Mouse (Mus musculus) lung, adult 18-20 months (tissue): ENCODE results near the gene Akt1.

ENCODE experiments used
- DNase-seq, 2 experiments: peaks; one replicate each; pipeline ENCODE4 v3.0.0; 2022; ENCODE audit warnings: mixed read lengths in 2 of 2

Gene Akt1

DNA sequence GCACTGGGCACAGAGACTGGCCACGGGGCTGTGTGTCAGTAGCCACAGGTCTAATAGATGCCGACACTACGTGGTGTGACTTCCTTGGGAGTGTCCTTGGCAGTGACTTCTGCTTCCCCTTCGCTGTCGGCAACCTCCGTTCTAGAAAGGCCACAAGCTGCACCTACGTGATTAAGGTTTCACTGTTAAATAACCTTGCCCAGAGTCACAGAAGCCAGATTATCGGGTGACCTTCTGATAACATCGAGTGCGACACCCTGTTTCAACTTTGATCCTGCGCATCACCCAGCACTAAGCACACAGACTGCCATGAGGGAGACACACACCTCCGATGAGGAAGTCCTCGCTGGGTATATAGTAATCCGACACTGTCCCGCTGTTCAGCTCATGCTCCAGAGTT, 13.8 kb upstream of the Akt1 start:
- DNase-seq = peak in 1 of 2 experiments; percentile 34

DNA sequence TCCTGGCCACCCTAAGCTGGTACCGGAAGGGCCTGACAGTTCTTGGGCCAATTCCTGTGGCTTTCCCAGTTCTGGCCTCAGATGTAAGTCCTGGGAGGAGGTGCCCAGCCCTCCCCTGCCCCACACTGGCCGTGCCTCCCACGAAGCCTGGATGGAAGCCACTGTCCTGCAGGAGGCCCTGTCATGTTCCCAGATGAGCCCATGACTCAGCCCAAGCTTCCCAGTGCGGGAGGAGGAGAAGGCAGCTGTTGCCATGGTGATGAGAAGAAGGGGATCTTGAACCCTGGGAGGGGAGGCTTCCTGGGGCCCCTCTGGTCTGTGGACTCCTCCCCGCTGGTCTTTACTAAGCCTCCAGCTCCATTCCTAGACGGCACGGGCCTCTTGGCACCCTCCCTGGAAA, 8.7 kb upstream of the Akt1 start:
- no peak for DNase-seq

GRCm38 (mm10) chr12:112679027-112679996, 4.6 kb upstream of the Akt1 start:
- peak; percentile 76 to 87 for DNase-seq

DNA sequence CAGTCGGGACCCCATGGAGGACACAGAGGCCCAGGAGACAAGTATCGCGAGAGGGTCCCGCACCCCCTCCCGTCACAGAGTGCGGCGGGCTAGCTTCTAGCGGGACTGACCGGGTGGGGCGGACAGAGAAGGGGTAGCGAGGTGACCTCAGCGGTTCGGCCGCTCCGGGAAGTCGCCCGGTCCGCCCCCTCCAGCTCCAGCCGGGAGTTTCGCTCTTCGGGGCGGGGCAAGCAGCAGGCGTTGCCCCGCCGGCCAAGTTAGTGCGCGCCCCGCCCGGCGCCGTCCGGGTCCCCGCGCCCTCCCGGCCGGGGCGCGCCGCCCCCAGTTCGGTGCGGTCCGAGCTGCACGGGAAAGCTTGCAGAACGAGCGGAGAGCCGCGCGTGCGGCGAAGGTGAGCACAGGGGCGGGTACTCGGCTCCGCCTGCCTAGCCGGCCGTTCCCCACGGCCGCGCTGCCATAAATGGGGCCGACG, 3.9 kb upstream of the Akt1 start, which contains the start of gene Zbtb42:
Gene Zbtb42 (plus strand): TSS at position 274 of the 472 bp plus-strand sequence.
- peak; percentile 80 to 89 for DNase-seq

GRCm38 (mm10) chr12:112677943-112678554, 3.4 kb upstream of the Akt1 start:
- DNase-seq = no peak

- DNase-seq = no peak
These were observed 2.4 kb upstream of the Akt1 start for GRCm38 (mm10) chr12:112677076-112677475.

DNA sequence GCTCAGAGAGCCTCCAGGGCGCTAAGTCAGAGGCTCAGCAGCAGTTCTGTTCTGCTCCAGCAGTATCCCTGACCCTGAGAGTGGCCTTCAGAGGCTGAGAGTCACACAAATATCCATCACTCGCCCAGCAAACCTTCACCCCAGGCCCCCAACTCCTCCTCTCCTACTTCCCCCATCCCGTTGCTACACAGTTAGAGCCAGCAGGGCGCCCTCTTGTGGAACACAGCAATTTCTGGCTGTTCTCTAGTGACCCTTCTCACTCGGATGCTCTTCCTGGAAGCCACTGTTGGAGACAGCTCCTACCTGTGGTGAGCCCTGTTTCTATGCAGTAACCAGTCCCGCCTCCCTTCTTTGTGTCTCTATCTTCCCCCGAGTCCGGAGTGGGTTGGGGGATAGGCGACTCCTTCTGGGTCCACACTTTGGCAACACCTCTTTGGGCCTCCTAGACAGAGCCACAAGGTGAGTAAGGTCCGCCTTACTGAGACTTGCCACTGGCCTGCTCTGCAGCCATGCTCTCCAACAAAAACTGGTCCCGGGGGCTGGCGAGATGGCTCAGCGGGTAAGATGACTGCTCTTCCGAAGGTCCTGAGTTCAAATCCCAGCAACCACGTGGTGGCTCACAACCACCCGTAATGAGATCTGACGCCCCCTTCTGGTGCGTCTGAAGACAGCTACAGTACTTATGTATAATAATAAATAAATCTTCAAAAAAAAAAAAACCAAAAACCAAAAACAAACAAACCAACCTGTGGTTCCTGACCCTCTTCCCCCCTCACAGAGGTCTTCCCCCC, 756 bp upstream of the Akt1 start:
- DNase-seq = peak; percentile 82 to 89

DNA sequence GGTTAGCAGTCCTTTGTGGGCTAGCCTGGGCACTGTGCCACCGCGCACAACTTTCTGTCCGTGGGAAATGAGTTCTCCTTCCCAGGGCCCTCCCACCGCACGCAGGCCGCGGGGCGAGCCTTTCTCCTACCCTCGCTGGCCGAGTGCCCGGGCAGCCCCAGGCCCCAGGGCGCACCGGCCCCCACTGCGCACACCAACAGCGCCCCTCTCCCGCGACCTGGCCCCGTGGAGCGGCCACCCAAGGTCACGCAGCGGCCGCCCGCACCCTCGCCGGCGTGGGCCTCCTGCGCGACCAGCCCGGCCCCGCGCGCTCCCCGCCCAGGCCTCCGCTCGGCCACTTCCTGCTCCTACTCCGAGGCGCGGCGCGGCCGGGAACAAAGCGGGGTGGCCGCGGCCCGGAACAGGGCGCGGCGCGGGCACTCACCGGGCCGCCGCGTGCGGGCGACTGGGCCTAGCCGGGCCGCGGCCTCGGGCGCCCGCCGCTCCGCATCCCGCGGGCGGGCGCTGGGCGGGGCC, 1.1 kb downstream of the Akt1 start:
- DNase-seq = peak; percentile 52 to 53

DNA sequence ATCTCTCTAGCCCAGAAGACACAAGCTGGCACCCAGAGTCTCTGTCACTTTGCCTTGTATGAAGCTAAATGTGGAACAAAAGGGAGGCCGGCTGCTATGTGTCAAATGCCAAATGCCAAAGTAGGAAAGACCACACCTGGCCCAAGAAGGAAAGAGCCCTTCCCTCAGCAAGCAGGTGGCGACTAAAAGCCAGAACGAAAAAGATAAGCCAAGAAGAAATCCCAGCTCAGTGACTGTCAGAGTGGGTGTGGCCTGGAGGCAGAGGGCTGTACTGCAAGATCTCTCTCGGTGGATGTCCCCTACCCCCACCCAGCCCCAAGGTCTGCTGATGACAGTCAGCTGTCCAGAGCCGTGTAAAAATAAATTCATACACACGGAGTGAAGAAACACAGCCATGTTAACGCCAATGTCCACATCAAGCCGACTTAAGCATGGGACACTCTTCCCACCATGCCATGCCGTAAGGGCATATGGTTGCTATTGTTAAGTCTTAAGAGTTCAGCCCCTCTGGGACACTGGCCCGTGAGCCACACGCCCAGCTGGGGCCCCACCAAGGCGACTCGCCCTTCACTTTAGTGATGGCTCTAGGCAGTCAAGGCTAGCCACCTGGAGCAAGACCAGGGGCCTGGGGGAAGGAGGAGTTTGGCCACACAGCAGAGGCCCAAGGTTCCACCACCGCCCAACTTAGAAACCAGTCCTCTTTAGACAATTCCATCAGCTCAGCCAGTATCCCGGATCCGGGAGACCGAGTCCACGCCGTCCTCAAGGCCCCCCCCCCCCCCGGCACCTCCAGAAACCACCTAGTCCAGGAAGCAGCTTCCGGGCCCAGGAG, 1.7 kb downstream of the Akt1 start:
- peak in 1 of 2 experiments; percentile 34 for DNase-seq

GRCm38 (mm10) chr12:112671891-112672290, 2.8 kb downstream of the Akt1 start:
- no peak for DNase-seq

- DNase-seq = peak; percentile 58
These were observed 3.8 kb downstream of the Akt1 start for GRCm38 (mm10) chr12:112670718-112671393.

DNA sequence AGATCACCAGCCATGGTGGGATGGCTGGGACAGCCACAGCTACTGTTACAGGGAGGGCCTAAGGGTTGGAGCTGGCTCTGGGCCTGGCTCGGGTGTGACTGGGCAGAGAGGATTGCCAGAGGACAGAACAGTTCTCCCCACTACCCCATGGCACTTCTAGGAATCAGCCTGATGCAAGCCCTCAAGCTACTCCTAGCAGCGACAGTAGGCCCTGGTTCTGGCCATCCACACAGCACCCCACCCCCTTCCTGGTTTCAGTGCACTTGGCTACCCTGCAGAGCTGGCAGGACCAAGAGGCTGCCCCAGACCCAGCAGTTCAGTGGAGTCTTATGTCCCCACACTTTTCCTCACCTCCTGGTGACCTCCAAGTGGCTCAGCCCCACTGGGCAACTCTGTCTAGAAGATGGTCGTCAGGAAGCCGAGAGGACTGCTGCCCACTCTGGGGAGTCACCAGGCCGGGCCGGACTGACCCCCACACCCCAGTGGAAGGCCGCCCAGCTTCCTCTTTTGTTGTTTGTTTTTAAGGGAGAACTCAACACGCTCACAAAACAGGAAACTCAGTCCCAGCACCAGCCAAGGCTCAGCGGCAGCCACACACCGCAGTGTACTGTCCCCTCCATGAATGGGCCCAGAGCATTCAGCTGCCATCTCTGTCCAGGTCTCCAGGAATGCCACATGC, 6.9 kb downstream of the Akt1 start:
- DNase-seq = peak; percentile 56 to 66

DNA sequence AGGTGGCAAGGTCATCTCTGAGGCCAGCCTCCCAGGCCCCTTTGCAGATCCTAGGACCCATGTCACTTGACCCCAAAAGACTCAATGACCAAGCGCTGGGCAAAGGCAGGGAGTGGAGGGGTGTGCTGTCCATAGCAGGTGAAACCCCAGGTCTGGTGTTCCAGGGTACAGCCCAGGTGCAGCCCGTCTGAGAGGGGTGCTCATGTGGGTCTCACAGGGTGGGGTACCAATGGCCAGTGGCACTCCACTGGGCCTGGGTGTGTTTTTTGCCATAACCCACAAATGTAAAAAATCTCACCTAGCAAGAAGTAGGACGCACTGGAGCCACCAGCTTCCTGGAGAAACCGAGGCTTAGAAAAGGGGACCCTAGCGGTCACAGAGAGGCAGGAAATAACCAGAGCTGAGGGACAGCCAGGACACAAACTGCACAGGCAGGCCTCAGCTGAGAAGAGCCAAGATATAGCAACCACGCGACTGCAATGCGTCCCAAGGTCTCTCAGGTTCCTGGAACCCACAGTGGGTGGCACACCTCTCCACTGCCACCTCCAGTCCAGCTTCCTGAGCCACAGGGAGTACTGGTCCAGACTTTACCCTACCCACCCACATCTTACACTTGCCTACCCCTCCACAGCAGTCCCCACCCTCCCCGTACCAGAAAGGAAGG, 8.7 kb downstream of the Akt1 start:
- no peak for DNase-seq

DNA sequence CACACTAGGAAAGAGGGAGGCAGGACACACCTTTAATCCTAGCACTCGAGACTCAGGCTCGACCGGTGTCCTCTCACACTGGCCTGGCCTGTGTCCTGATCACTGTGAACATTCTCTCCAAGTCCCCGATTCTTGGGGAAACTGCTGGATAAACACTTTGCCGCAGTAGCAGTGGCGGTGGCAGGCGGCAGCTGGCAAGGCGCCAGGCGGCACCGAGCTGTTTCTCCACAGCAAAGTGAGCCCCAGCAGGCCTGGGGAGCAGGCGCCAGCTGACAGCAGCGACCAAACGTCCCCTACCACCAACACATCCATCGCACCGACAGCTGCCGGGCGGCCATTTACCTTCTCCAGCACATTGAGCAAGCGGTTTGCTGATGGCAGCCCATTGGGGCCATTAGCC, 9.2 kb downstream of the Akt1 start:
- DNase-seq = peak; percentile 81 to 85

- DNase-seq = no peak
These were observed 10.0 kb downstream of the Akt1 start for GRCm38 (mm10) chr12:112664656-112665055.

- no peak for DNase-seq
These were observed 10.6 kb downstream of the Akt1 start for GRCm38 (mm10) chr12:112664124-112664523.

GRCm38 (mm10) chr12:112663716-112664115, 11.0 kb downstream of the Akt1 start:
- DNase-seq = no peak

DNA sequence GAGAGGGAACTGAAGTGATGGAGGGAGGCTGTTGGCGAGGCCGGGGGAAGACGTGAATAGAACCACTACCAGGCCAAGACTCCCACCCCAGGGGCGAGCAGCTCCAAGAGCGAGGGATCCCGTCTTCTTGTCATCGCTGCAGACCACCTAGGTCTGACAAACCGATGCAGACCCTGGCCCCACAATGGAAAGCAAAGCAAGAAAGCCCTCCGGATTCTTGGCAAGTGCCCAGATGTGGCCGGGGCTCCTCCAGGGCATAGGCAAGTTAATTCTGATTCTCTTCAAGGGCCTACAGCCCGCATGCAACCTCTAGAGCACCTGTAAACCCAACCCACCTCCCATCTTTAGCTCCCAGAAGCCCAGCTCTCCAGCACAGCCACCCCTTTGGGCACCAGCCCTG, 11.4 kb downstream of the Akt1 start:
- no peak for DNase-seq

DNA sequence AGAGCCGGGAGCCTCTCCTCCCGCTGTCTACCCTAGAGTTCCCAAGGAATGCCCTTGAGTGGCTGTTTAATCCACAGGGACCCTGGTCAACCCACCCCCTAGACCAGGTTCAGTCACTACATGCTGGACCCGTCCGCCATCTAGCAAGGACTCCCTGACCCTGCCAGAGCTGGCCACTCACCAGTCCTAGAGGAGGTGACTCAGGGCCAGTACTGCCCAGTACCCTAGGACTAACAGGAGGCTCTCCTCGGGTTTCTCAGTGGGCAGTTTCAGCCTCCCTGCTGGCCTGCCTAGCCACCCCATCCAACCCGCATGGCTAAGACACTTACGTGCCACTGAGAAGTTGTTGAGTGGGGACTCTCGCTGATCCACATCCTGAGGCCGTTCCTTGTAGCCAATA, 12.8 kb downstream of the Akt1 start:
- no peak for DNase-seq

DNA sequence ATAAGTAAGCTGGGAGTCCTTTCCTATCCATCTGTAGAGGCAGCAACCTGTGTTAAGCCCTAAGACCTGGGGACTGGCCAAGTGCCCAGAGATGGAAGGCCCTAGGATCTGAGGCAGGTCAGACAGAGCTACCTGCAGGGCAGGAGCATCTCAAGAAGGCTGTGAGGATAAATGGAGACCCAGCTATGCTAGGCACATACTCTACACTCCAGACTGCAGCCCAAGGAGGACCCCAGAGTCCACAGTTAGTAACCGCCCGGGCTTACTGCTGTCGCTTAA, 13.4 kb downstream of the Akt1 start:
- DNase-seq = no peak
